In the genomic region with DNA sequence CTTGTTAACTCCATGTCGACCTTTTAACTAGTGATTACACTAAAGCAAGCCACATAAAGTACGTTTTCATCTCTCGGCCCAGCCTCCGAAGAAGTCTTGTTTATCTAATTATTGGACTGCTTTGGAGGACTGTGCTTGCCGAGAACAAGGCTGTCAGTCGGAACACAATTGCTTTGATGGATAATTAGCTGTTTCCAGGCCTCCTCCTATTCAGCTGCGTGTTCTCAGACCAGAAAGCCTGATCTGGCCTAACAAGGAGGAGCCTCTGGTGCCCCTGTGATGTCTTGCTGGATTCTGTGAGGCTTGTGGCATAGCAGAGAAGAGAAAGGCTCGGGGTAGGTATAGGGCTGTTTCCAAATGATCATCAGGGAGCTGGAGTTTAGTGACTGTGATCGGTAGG, we compare ENCODE assay signal across 18 mouse cellular contexts.
"Had no signal": no experiment of that assay in that cellular context is flagged by ENCODE, and none has a peak within 500 bp of the region (broad histone marks: within the 10 kb centered on the region; RNA-seq: fewer than 3 reads in every experiment).

No protein-coding gene starts in this region.

- H3K4me1 ChIP-seq: midbrain, embryonic 10.5 days; neural tube, embryonic 13.5 days; neural tube, embryonic 15.5 days had no signal

- H3K9me3 ChIP-seq: midbrain, embryonic 10.5 days; midbrain, embryonic 12.5 days; neural tube, embryonic 13.5 days; neural tube, embryonic 15.5 days had no signal

- H3K9ac ChIP-seq: lung, embryonic 14.5 days; midbrain, embryonic 12.5 days; neural tube, embryonic 13.5 days; neural tube, embryonic 15.5 days had no signal

- H3K36me3 ChIP-seq: midbrain, embryonic 10.5 days; midbrain, embryonic 12.5 days; neural tube, embryonic 13.5 days; neural tube, embryonic 15.5 days had no signal

- DNase-seq: lung, adult 18-20 months; lung, embryonic 14.5 days; lung, postnatal 10 days; lung, postnatal 4 days; midbrain, embryonic 14.5 days; right cerebral cortex, adult 18-20 months; right cerebral cortex, postnatal 25 days; right cerebral cortex, postnatal 4 days; spleen, adult 18-20 months; thymus, adult 18-20 months; thymus, postnatal 14 days; thymus, postnatal 36 days had no signal

- H3K4me2 ChIP-seq: lung, embryonic 14.5 days; midbrain, embryonic 12.5 days; neural tube, embryonic 13.5 days; neural tube, embryonic 15.5 days had no signal

- H3K27ac ChIP-seq: midbrain, embryonic 10.5 days; midbrain, embryonic 12.5 days; neural tube, embryonic 13.5 days; neural tube, embryonic 15.5 days had no signal

- ATAC-seq: midbrain, embryonic 16.5 days had no signal

- H3K27me3 ChIP-seq: midbrain, embryonic 12.5 days; neural tube, embryonic 13.5 days; neural tube, embryonic 15.5 days had no signal

- H3K4me3 ChIP-seq: midbrain, embryonic 10.5 days; midbrain, embryonic 12.5 days; myocyte; neural tube, embryonic 13.5 days; neural tube, embryonic 15.5 days had no signal
